Mouse (Mus musculus) intestine, embryonic 14.5 days (tissue): ENCODE measurements around the gene Kif27. TPM values are rescaled to one million over a fixed set of nuclear protein-coding genes. Genes with fewer than 3 reads are reported as not detected.

Source experiments
- ATAC-seq: fragments of 200-750 bp; cut with Nextera tagmentation; replicated peaks from 2 replicates; pipeline ENCODE4 v1.8.0; 2017; ENCODE audit warnings: low read depth, moderate number of reproducible peaks, moderate TSS enrichment, moderate library complexity; ENCODE audit not compliant: low FRiP score, low TSS enrichment
- DNase-seq: peaks from one replicate; pipeline ENCODE4 v3.0.0-alpha.2; 2018; ENCODE audit warnings: low spot score
- H3K27ac ChIP-seq: fragments of 300-500 bp; sonication (generic); 2 replicates; pipeline ENCODE4 v1.5.1; 2014; ENCODE audit warnings: low read depth, mild to moderate bottlenecking, control low read depth
- H3K27me3 ChIP-seq: fragments of 300-500 bp; sonication (generic); replicated peaks from 2 replicates; pipeline ENCODE4 v1.6.1; 2014; ENCODE audit warnings: low read length, control low read depth; ENCODE audit not compliant: control insufficient read depth, insufficient read depth
- H3K36me3 ChIP-seq: fragments of 300-500 bp; sonication (generic); 2 replicates; pipeline ENCODE4 v1.6.1; 2014; ENCODE audit warnings: low read length, control low read depth; ENCODE audit not compliant: control insufficient read depth, insufficient read depth
- H3K4me1 ChIP-seq: fragments of 300-500 bp; sonication (generic); replicated peaks from 2 replicates; pipeline ENCODE4 v1.6.1; 2014; ENCODE audit warnings: low read length, control low read depth, mixed read lengths; ENCODE audit not compliant: control insufficient read depth, insufficient read depth
- H3K4me2 ChIP-seq: fragments of 300-500 bp; sonication (generic); 2 replicates; pipeline ENCODE4 v1.6.1; 2014; ENCODE audit warnings: low read length
- H3K4me3 ChIP-seq: fragments of 300-500 bp; sonication (generic); 2 replicates; pipeline ENCODE4 v1.5.1; 2014; ENCODE audit warnings: low read depth, low read length, control low read depth, mixed read lengths
- H3K9ac ChIP-seq: fragments of 300-500 bp; sonication (generic); 2 replicates; pipeline ENCODE4 v1.6.1; 2014; ENCODE audit warnings: mild to moderate bottlenecking, low read length
- H3K9me3 ChIP-seq: fragments of 300-500 bp; sonication (generic); 2 replicates; pipeline ENCODE4 v1.6.1; 2016; ENCODE audit warnings: low read length, control low read depth; ENCODE audit not compliant: control insufficient read depth
- WGBS: fragments of 180-500 bp; shearing (Covaris S2); extraction: QIAGEN DNeasy Blood & Tissue Kit; methylation state at CpG from one replicate; pipeline ENCODE4 v1.1.7; 2014; 5-methylcytosine and 5-hydroxymethylcytosine counted together
- polyA plus RNA-seq: library from polyadenylated mRNA; unstranded; fragments of >200 nt; fragmentation: Nextera tagmentation; extraction: Ambion mirVana; gene quantifications from 2 replicates; pipeline ENCODE4 v1.2.1, GENCODE M21; 2014

Gene Kif27
- polyA plus RNA-seq, 1 experiment from 2014 or later = 1.0 TPM

GRCm38 (mm10) chr13:58389324-58389951, 30.5 kb upstream of the Kif27 start:
- H3K27ac ChIP-seq = no peak overlapping the region
- no peaks in the 10 kb centered on the region for H3K9me3 ChIP-seq
- H3K4me1 ChIP-seq = no peaks in the 10 kb centered on the region
- DNase-seq (no peak), ATAC-seq (0 out of 2 replicates have a peak, but pooled peaks have one; percentile 7)
- H3K4me3 ChIP-seq = no peak overlapping the region
- WGBS = 76% methylated on average over 2 of the region's 2 CpGs
- no peak overlapping the region for H3K9ac ChIP-seq
- H3K36me3 ChIP-seq = peaks cover 46% of the 10 kb centered on the region
- H3K27me3 ChIP-seq = no peaks in the 10 kb centered on the region
- H3K4me2 ChIP-seq = no peak overlapping the region

- no peaks in the 10 kb centered on the region for H3K27me3 ChIP-seq
- no peaks in the 10 kb centered on the region for H3K9me3 ChIP-seq
- no peak overlapping the region for H3K4me2 ChIP-seq
- H3K4me1 ChIP-seq = no peaks in the 10 kb centered on the region
- no peak overlapping the region for H3K27ac ChIP-seq
- DNase-seq (no peak), ATAC-seq (no peak)
- H3K9ac ChIP-seq = no peak overlapping the region
- peaks cover 35% of the 10 kb centered on the region for H3K36me3 ChIP-seq
- no peak overlapping the region for H3K4me3 ChIP-seq
- WGBS = 44% methylated on average over 3 of the region's 3 CpGs
These were observed 29.5 kb upstream of the Kif27 start for GRCm38 (mm10) chr13:58388379-58388778.

- Histone ChIP-seq H3K9me3 (no peaks in the 10 kb centered on the region), H3K4me3 (no peak overlapping the region), H3K9ac (no peak overlapping the region), H3K36me3 (peaks cover 32% of the 10 kb centered on the region), H3K27ac (no peak overlapping the region), H3K4me2 (no peak overlapping the region), H3K27me3 (no peaks in the 10 kb centered on the region), H3K4me1 (no peaks in the 10 kb centered on the region)
- ATAC-seq = 0 out of 2 replicates have a peak, but pooled peaks have one; percentile 37
- 8% methylated on average over 7 of the region's 7 CpGs for WGBS
- DNase-seq = peak; percentile 87
These were observed 29.0 kb upstream of the Kif27 start for GRCm38 (mm10) chr13:58387948-58388347.

GRCm38 (mm10) chr13:58385547-58385920, 26.6 kb upstream of the Kif27 start:
- H3K36me3 ChIP-seq = peaks cover 31% of the 10 kb centered on the region
- DNase-seq (no peak), ATAC-seq (no peak)
- no peak overlapping the region for H3K27ac ChIP-seq
- H3K4me2 ChIP-seq = peak overlapping the region; percentile 60
- H3K4me3 ChIP-seq = peak overlapping the region; percentile 70
- H3K4me1 ChIP-seq = no peaks in the 10 kb centered on the region
- 79% methylated on average over 7 of the region's 7 CpGs for WGBS
- no peaks in the 10 kb centered on the region for H3K27me3 ChIP-seq
- H3K9me3 ChIP-seq = peaks cover 10% of the 10 kb centered on the region
- H3K9ac ChIP-seq = no peak overlapping the region

- no peaks in the 10 kb centered on the region for H3K4me1 ChIP-seq
- H3K36me3 ChIP-seq = peaks cover 26% of the 10 kb centered on the region
- H3K9me3 ChIP-seq = peaks cover 13% of the 10 kb centered on the region
- H3K27me3 ChIP-seq = no peaks in the 10 kb centered on the region
- H3K4me3 ChIP-seq = peak within 1 kb of the TSS; percentile 70
- H3K4me2 ChIP-seq = peak within 1 kb of the TSS; percentile 60
- H3K27ac ChIP-seq = peak within 1 kb of the TSS; percentile 36; the same call in 1 of the 2 replicates
- peak; percentile 54 for ATAC-seq
- DNase-seq = peak; percentile 84
- 3% methylated on average over 80 of the region's 80 CpGs for WGBS
- H3K9ac ChIP-seq = peak within 1 kb of the TSS; percentile 70
These were observed 26.0 kb upstream of the Kif27 start, which contains the start of gene 2210016F16Rik for GRCm38 (mm10) chr13:58384779-58385546. 2210016F16Rik (minus strand) TSS chr13:58385225.

GRCm38 (mm10) chr13:58384371-58384770, 25.4 kb upstream of the Kif27 start:
- H3K27ac ChIP-seq = no peak overlapping the region
- H3K4me1 ChIP-seq = no peaks in the 10 kb centered on the region
- H3K4me2 ChIP-seq = peak overlapping the region; percentile 60
- 41% methylated on average over 11 of the region's 11 CpGs for WGBS
- peaks cover 14% of the 10 kb centered on the region for H3K9me3 ChIP-seq
- ATAC-seq (peak; percentile 30; the same call in 1 of the 2 replicates), DNase-seq (no peak)
- H3K4me3 ChIP-seq = peak overlapping the region; percentile 70
- H3K27me3 ChIP-seq = no peaks in the 10 kb centered on the region
- H3K36me3 ChIP-seq = peaks cover 21% of the 10 kb centered on the region
- peak overlapping the region; percentile 70 for H3K9ac ChIP-seq

- ATAC-seq (no peak), DNase-seq (no peak)
- 86% methylated on average over 2 of the region's 2 CpGs for WGBS
- Histone ChIP-seq H3K9ac (no peak overlapping the region), H3K4me1 (no peaks in the 10 kb centered on the region), H3K27me3 (no peaks in the 10 kb centered on the region), H3K36me3 (no peaks in the 10 kb centered on the region), H3K4me2 (no peak overlapping the region), H3K9me3 (no peaks in the 10 kb centered on the region; the same call in 1 of the 2 replicates), H3K4me3 (no peak overlapping the region), H3K27ac (no peak overlapping the region)
These were observed 14.2 kb upstream of the Kif27 start for GRCm38 (mm10) chr13:58373153-58373470.

GRCm38 (mm10) chr13:58372278-58373152, 13.6 kb upstream of the Kif27 start:
- Histone ChIP-seq H3K4me1 (no peaks in the 10 kb centered on the region), H3K4me2 (no peak overlapping the region), H3K9me3 (no peaks in the 10 kb centered on the region; the same call in 1 of the 2 replicates), H3K9ac (no peak overlapping the region), H3K27me3 (no peaks in the 10 kb centered on the region), H3K27ac (no peak overlapping the region), H3K4me3 (no peak overlapping the region), H3K36me3 (no peaks in the 10 kb centered on the region)
- DNase-seq (no peak), ATAC-seq (no peak)
- WGBS = 81% methylated on average over 5 of the region's 5 CpGs
